Mouse (Mus musculus): ENCODE results near the gene Rgs3. TPM values are rescaled to one million over a fixed set of nuclear protein-coding genes. Genes with fewer than 3 reads are reported as not detected.

Gene Rgs3
- total RNA-seq, 2 experiments from 2014 or later: 24.4 to 26.5 TPM

DNA sequence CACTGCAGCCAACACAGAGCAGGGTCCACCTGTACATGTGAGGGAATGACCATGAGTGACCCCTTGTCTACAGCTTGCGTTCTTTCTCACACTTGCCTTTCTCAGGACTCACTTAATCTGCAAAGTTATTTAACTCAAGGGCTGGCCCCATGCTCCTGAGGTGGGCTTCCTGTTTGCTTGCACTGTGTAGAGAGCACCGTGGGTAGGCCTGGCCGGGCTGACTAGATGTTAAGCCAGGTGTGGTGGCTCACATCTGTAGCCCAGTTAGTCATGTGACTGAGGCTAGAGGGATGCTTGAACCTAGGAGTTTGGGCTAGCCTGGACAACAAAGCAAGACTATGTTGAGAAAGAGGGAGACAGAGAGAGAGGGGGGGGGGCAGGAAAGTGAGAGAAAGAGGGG is 179.3 kb downstream of the Rgs3 start:
- DNase-seq (ENCODE audit: low spot score in 2 of 2): no peak

- DNase-seq (ENCODE audit: low spot score in 2 of 2): no peak
Observed at GRCm38 (mm10) chr4:62739591-62739990, 179.9 kb downstream of the Rgs3 start.

- DNase-seq (ENCODE audit: low spot score in 2 of 2): no peak
Observed at GRCm38 (mm10) chr4:62740282-62741054, 180.8 kb downstream of the Rgs3 start.

DNA sequence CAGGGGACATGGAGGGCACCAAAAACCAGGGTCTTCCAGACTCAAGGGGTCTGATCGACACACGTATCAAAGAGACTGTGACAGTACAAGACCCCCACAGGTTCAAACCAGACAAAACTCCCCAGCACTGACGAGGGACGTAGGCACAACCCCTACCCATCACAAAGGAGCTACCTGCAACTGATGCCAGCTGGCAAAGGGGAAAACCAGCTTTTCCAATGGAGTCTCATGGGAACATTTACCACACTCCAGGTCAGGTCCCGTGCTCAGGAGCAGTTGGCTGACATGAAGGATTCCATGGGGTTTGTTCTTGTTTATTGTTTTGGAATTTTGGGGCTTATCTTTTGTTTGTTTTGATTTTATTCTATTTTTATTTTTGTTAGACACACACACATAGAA is 181.4 kb downstream of the Rgs3 start:
- DNase-seq (ENCODE audit: low spot score in 2 of 2): no peak

DNA sequence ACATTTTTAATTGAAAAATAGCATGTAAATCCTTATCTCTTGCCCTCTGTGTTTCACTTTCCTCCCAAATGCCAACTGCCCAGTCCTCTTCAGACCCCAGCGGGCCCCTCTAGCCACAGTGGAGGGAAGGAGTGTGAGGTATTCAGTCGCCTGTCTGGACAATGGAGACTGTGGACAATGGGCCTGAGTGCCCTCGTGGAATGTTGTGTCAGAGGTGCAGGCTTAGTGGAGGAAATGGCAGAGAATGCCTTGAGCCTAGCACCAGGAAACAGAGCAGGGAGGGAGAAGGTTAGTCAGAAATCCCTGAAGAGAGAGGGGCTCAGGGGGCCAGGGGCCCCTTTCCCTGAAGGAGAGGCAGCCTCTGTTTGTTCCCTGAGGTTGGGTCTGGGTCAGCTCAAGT is 182.0 kb downstream of the Rgs3 start:
- no peak for DNase-seq (ENCODE audit: low spot score in 2 of 2)

DNA sequence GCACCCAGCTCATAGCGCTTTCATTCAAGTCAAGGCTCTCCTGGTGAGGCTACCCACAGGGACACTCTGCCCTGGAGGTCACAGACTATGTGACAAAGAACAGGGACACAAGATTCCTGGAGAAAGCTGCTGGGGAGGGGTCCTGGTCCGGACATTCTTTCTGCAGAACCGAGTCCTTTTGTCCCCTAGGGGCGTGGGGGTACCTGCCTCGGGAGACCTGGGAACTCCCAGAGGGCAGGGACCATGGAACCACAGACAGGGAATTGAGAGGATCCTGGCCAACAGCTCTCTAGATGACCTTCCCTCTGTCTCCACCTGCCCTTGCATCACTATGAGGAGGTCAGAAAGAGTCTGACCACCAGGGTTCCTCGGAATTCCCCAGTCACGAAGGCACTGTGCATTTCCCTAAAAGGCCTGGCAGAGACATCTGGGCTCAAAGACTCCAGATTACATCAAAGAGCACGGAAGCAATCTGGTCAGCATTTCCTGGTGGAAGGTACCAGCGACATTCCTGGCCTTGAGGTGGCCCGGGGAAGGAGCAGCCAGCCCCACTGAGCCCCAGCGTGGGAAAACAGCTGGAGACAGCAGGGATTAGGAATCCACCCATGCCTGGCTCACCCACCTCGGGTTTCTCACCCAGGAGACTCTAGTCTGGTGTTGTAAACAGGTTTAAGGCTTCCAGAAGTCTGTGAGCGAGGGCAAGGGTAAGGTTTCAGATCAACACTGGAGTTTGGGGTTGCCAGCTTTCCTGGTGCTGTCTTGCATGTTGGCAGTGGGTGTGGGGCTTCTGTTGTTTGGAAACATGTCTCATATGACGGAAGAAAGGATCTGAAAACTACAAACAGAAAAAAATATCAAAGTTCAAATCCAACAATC is 183.5 kb downstream of the Rgs3 start:
- DNase-seq (ENCODE audit: low spot score in 2 of 2): no peak

- no peak for DNase-seq (ENCODE audit: low spot score in 2 of 2)
Observed at GRCm38 (mm10) chr4:62744534-62744956, 184.9 kb downstream of the Rgs3 start.

GRCm38 (mm10) chr4:62744985-62745638 is 185.5 kb downstream of the Rgs3 start:
- DNase-seq (ENCODE audit: low spot score in 2 of 2): no peak

Other genes with a start within 250 kb of the Rgs3 start
- gene Fkbp15, start 199.3 kb upstream of the Rgs3 start, total RNA-seq (2021): 10 to 100 TPM; 42.3 to 44.8 TPM
- gene Slc31a1, start 199.1 kb upstream of the Rgs3 start, total RNA-seq (2021): 10 to 100 TPM; 27.5 to 36.7 TPM
- gene Cdc26, start 151.2 kb upstream of the Rgs3 start, total RNA-seq (2021): 10 to 100 TPM; 48.4 to 49.3 TPM
- gene Prpf4, start 151.1 kb upstream of the Rgs3 start, total RNA-seq (2021): 10 to 100 TPM; 11.8 to 12.8 TPM
- not detected for gene Rnf183, start 124.6 kb upstream of the Rgs3 start, total RNA-seq (2021)
- 1 to 10 TPM; 5.4 to 5.8 TPM for gene Wdr31, start 89.0 kb upstream of the Rgs3 start, total RNA-seq (2021)
- under 1 TPM; 0.30 to 0.67 TPM for gene Bspry, start 79.8 kb upstream of the Rgs3 start, total RNA-seq (2021)
- gene Hdhd3, start 56.4 kb upstream of the Rgs3 start, total RNA-seq (2021): 10 to 100 TPM; 10.0 to 10.9 TPM
- gene Alad, start 39.9 kb upstream of the Rgs3 start, total RNA-seq (2021): 10 to 100 TPM; 21.7 to 27.6 TPM
- gene Pole3, start 34.8 kb upstream of the Rgs3 start, total RNA-seq (2021): 10 to 100 TPM; 23.8 to 26.3 TPM
- gene 4933430I17Rik, start 34.5 kb upstream of the Rgs3 start, total RNA-seq (2021): under 1 TPM; 0.30 to 0.57 TPM